Mouse (Mus musculus) neural tube, embryonic 15.5 days (tissue): ENCODE results near the gene Ap3b1. TPM values are rescaled to one million over a fixed set of nuclear protein-coding genes. Genes with fewer than 3 reads are reported as not detected.
"Not testable (repeated sequence)": the region's sequence is repeated elsewhere in the genome, so short reads cannot be mapped to it uniquely, and the experiment has no call there.

Experiments used
- ATAC-seq: fragments of 200-750 bp; cut with Nextera tagmentation; 2 replicates; pipeline ENCODE4 v1.8.0; 2017; ENCODE audit warnings: mild to moderate bottlenecking, moderate TSS enrichment, moderate library complexity; ENCODE audit not compliant: low FRiP score
- H3K27ac ChIP-seq: fragments of 300-500 bp; sonication (generic); replicated peaks from 2 replicates; pipeline ENCODE4 v1.5.1; 2015; ENCODE audit warnings: mild to moderate bottlenecking, inconsistent platforms
- H3K27me3 ChIP-seq: fragments of 300-500 bp; sonication (generic); replicated peaks from 2 replicates; pipeline ENCODE4 v1.6.1; 2015; ENCODE audit warnings: inconsistent platforms
- H3K36me3 ChIP-seq: fragments of 300-500 bp; sonication (generic); 2 replicates; pipeline ENCODE4 v1.6.1; 2015; ENCODE audit warnings: inconsistent platforms
- H3K4me1 ChIP-seq: fragments of 300-500 bp; sonication (generic); 2 replicates; pipeline ENCODE4 v1.6.1; 2015; ENCODE audit warnings: inconsistent platforms
- H3K4me2 ChIP-seq: fragments of 300-500 bp; sonication (generic); 2 replicates; pipeline ENCODE4 v1.6.1; 2015; ENCODE audit warnings: inconsistent platforms, mild to moderate bottlenecking, moderate library complexity
- H3K4me3 ChIP-seq: fragments of 300-500 bp; sonication (generic); replicated peaks from 2 replicates; pipeline ENCODE4 v1.5.1; 2015; ENCODE audit warnings: mild to moderate bottlenecking, inconsistent platforms
- H3K9ac ChIP-seq: fragments of 300-500 bp; sonication (generic); replicated peaks from 2 replicates; pipeline ENCODE4 v1.6.1; 2015; ENCODE audit warnings: mild to moderate bottlenecking, inconsistent platforms
- H3K9me3 ChIP-seq: fragments of 300-500 bp; sonication (generic); replicated peaks from 2 replicates; pipeline ENCODE4 v1.6.1; 2016; ENCODE audit warnings: inconsistent platforms
- WGBS: fragments of 180-500 bp; shearing (Covaris S2); methylation state at CpG from one replicate; pipeline ENCODE4 v1.1.7; 2015; ENCODE audit warnings: mixed read lengths; 5-methylcytosine and 5-hydroxymethylcytosine counted together
- polyA plus RNA-seq: library from polyadenylated mRNA; unstranded; fragments of >200 nt; fragmentation: Nextera tagmentation; extraction: Ambion mirVana; gene quantifications from 2 replicates; pipeline ENCODE4 v1.2.1, GENCODE M21; 2015

Ap3b1 gene
- polyA plus RNA-seq, 1 experiment from 2014 or later: 27.1 TPM

GRCm38 (mm10) chr13:94354584-94354983, 4.2 kb upstream of the Ap3b1 start:
- Histone ChIP-seq H3K36me3 (no peaks in the 10 kb centered on the region), H3K4me2 (no peak overlapping the region), H3K9ac (no peak overlapping the region), H3K4me3 (no peak overlapping the region), H3K4me1 (peaks cover 11% of the 10 kb centered on the region), H3K27me3 (no peaks in the 10 kb centered on the region), H3K27ac (no peak overlapping the region), H3K9me3 (no peaks in the 10 kb centered on the region)
- ATAC-seq: no peak
- WGBS: 85% methylated on average over 3 of the region's 3 CpGs

DNA sequence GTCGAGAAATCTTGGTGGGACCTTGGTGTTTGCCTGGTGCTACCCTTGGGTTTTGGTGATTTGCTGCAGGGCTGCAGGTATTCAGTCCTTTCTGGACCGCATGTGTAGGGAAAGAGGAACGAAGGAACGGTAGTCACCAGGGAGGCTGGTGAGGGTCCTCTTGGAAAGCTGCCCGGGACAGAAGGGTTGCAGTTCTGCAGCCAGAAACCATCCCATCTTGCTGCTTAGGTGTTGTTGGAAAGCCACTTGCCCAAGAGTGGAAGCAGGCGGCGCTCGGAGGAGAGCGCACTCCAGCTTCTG, 709 bp upstream of the Ap3b1 start:
- ATAC-seq: peak; percentile 42; the same call in 1 of the 2 replicates
- Histone ChIP-seq H3K4me3 (peak overlapping the region; percentile 84), H3K36me3 (no peaks in the 10 kb centered on the region), H3K4me1 (peaks cover 20% of the 10 kb centered on the region), H3K9me3 (no peaks in the 10 kb centered on the region), H3K27me3 (no peaks in the 10 kb centered on the region), H3K4me2 (peak overlapping the region; percentile 80), H3K9ac (peak overlapping the region; percentile 75), H3K27ac (peak overlapping the region; percentile 84)
- under 1% methylated on average over 9 of the region's 9 CpGs for WGBS

- no peaks in the 10 kb centered on the region for H3K36me3 ChIP-seq
- ATAC-seq: no peak; the same call in 1 of the 2 replicates
- H3K27me3 ChIP-seq: no peaks in the 10 kb centered on the region
- H3K4me2 ChIP-seq: peak overlapping the region; percentile 80
- peaks cover 20% of the 10 kb centered on the region for H3K4me1 ChIP-seq
- no peaks in the 10 kb centered on the region for H3K9me3 ChIP-seq
- peak overlapping the region; percentile 84 for H3K4me3 ChIP-seq
- H3K27ac ChIP-seq: peak overlapping the region; percentile 84
- peak overlapping the region; percentile 75 for H3K9ac ChIP-seq
- 20% methylated on average over 22 of the region's 25 CpGs for WGBS
These were observed 641 bp downstream of the Ap3b1 start for GRCm38 (mm10) chr13:94359282-94359920.

GRCm38 (mm10) chr13:94361013-94361580, 2.3 kb downstream of the Ap3b1 start:
- H3K4me3 ChIP-seq, H3K9ac ChIP-seq, H3K27ac ChIP-seq, H3K36me3 ChIP-seq, H3K4me2 ChIP-seq, ATAC-seq, H3K27me3 ChIP-seq, H3K9me3 ChIP-seq: not testable (repeated sequence)
- 95% methylated on average over 10 of the region's 10 CpGs for WGBS
- H3K4me1 ChIP-seq: peaks cover 20% of the 10 kb centered on the region

DNA sequence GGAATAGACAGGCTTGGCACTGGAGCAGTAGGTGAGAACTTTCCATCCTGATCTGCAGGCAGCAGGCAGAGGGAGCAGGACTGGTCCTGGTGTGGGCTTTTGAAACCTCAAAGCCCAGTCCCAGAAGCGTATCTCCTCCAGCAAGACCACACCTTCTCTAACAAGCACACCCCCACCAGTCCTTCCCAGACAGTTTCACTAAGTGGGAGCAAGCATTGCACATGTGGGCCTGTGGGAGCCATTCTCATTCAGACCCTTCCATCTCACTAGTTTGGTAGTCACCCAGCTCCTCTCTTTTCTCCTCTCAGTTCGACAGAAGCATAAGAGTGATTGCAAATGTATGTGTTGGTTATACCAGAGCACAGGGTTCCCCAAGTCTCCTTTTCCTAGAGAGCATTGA, 5.6 kb downstream of the Ap3b1 start:
- no peak overlapping the region for H3K4me3 ChIP-seq
- no peaks in the 10 kb centered on the region for H3K27me3 ChIP-seq
- no peak overlapping the region for H3K27ac ChIP-seq
- no peak for ATAC-seq
- H3K9ac ChIP-seq: no peak overlapping the region
- H3K36me3 ChIP-seq: no peaks in the 10 kb centered on the region
- WGBS: 77% methylated on average over 2 of the region's 2 CpGs
- no peaks in the 10 kb centered on the region for H3K9me3 ChIP-seq
- no peak overlapping the region for H3K4me2 ChIP-seq
- H3K4me1 ChIP-seq: peaks cover 11% of the 10 kb centered on the region

GRCm38 (mm10) chr13:94365108-94365907, 6.5 kb downstream of the Ap3b1 start:
- no peaks in the 10 kb centered on the region for H3K36me3 ChIP-seq
- ATAC-seq: no peak
- no peaks in the 10 kb centered on the region for H3K9me3 ChIP-seq
- WGBS: 40% methylated on average over 13 of the region's 13 CpGs
- H3K4me1 ChIP-seq: peaks cover 5% of the 10 kb centered on the region; the same call in 1 of the 2 replicates
- no peak overlapping the region for H3K9ac ChIP-seq
- H3K4me2 ChIP-seq: no peak overlapping the region
- no peaks in the 10 kb centered on the region for H3K27me3 ChIP-seq
- no peak overlapping the region for H3K4me3 ChIP-seq
- H3K27ac ChIP-seq: no peak overlapping the region

DNA sequence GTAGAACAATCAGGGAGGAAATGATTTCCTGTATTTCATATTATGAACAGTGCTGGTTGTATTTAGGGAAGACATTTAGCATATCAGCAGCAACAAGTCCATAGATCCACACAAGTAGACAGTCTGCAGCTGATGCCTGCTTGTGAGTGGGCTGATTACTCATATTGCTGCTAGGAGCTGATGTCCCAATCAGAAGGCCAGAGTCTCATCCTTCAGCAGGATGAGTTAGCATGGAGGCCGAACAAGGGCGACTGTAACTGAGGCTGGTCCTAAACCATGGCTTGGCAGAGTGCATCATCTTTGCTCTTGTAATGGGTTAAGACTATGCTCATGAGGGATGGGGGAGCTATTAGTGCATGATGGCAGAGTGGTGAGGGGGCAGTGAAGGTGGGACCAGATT, 9.1 kb downstream of the Ap3b1 start:
- ATAC-seq: no peak
- Histone ChIP-seq H3K9me3 (no peaks in the 10 kb centered on the region), H3K4me3 (no peak overlapping the region), H3K27ac (no peak overlapping the region), H3K9ac (no peak overlapping the region), H3K27me3 (no peaks in the 10 kb centered on the region), H3K4me2 (no peak overlapping the region), H3K4me1 (no peaks in the 10 kb centered on the region), H3K36me3 (no peaks in the 10 kb centered on the region)
- 93% methylated on average over 2 of the region's 2 CpGs for WGBS

GRCm38 (mm10) chr13:94370521-94370920, 11.8 kb downstream of the Ap3b1 start:
- no peak overlapping the region for H3K9ac ChIP-seq
- WGBS: 91% methylated on average over 10 of the region's 10 CpGs
- no peaks in the 10 kb centered on the region for H3K27me3 ChIP-seq
- no peak overlapping the region for H3K27ac ChIP-seq
- no peak overlapping the region for H3K4me3 ChIP-seq
- no peak overlapping the region for H3K4me2 ChIP-seq
- no peak for ATAC-seq
- H3K36me3 ChIP-seq: no peaks in the 10 kb centered on the region
- H3K4me1 ChIP-seq: 0 out of 2 replicates have a peak, but pooled peaks cover under 1% of the 10 kb centered on the region
- H3K9me3 ChIP-seq: no peaks in the 10 kb centered on the region

DNA sequence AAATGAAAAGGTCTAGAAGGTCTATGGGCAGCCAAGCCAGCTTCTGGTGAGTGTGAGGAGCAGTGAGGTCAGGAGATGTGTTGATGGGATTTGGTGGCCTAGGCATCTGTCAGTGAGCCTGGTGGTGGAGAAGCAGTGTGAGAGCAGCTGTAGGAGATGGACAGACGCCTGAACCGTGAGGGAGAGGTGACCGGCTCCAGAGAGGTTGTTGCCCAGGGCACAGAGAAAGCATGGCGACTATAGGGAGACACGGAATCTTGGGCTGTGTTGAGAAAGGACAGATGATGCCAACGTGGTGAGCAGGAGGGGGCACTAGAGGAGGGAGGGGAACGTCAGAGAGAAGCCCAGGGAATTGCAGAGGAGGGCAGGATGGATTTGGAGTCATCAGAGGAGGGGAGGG, 13.3 kb downstream of the Ap3b1 start:
- Histone ChIP-seq H3K4me2 (no peak overlapping the region), H3K4me3 (no peak overlapping the region), H3K9me3 (no peaks in the 10 kb centered on the region), H3K9ac (no peak overlapping the region), H3K27me3 (no peaks in the 10 kb centered on the region), H3K27ac (no peak overlapping the region), H3K36me3 (no peaks in the 10 kb centered on the region), H3K4me1 (0 out of 2 replicates have a peak, but pooled peaks cover 2% of the 10 kb centered on the region)
- WGBS: 71% methylated on average over 7 of the region's 7 CpGs
- ATAC-seq: no peak

DNA sequence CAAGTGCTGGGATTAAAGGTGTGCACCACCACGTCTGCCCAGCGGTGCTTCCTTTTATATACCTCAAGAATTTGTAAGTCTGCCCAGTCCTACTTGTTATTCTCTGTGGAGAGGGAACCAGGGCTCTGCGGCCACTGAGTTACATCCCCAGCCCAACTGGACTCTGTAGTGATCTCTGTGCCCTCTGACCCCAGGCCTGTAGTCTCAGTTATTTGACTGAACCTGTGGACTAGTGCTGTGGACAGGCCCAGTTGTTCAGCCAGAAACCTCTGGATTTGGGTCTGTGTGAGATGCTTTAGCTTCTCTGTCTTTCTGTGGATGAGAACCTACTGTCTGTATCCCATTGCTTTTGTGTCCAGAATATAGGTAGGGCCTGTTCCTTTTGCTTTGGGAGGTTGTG, 15.4 kb downstream of the Ap3b1 start:
- no peak overlapping the region for H3K4me2 ChIP-seq
- no peak for ATAC-seq
- H3K4me3 ChIP-seq: no peak overlapping the region
- no peaks in the 10 kb centered on the region for H3K27me3 ChIP-seq
- no peaks in the 10 kb centered on the region for H3K36me3 ChIP-seq
- 96% methylated on average over 3 of the region's 3 CpGs for WGBS
- H3K27ac ChIP-seq: no peak overlapping the region
- H3K9ac ChIP-seq: no peak overlapping the region
- H3K9me3 ChIP-seq: no peaks in the 10 kb centered on the region
- peaks cover 7% of the 10 kb centered on the region; the same call in 1 of the 2 replicates for H3K4me1 ChIP-seq

DNA sequence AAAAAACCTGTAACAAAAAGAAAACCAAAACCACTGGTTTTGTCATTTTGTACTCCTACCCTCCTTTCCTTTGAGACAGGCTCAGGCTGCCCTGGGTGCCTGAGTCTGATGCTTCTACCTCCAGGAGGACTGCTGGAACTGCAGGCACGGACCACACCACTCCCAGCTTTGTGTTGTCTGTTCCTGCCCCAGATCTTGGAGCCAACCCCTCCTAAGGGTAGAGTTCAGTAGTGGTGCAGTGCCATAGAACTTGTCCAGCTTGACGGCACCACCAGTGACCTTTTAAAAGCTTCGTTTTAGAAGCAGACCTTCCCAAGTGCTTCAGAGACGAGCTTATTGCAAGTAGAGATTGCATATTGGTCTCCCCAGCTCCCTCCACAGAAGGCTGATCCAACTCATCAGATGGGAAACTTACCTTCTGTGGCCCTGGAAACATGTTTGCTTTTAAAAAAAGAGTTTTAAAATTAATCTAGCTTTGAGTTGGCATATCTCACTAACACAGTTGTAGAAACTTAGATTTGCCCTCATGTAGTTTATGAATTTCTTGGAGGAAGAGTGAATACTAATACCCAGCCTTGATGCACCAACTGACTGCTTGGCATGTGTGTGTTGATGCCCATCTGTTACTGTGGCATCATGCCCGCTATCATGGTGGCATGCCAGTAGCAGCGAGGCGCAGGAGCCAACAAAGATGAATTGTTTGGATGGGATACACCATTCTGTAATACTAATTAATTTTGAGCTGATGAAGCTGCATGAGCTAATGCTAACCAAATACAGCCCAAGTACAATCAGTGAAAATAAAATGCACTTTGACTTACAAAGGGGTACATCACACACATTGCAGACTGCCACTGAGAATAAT, 17.0 kb downstream of the Ap3b1 start:
- H3K4me1 ChIP-seq: peaks cover 8% of the 10 kb centered on the region; the same call in 1 of the 2 replicates
- no peak overlapping the region for H3K9ac ChIP-seq
- H3K27ac ChIP-seq: peak overlapping the region; percentile 54
- H3K4me3 ChIP-seq: no peak overlapping the region
- H3K36me3 ChIP-seq: no peaks in the 10 kb centered on the region
- WGBS: 65% methylated on average over 7 of the region's 7 CpGs
- ATAC-seq: peak; percentile 72
- H3K27me3 ChIP-seq: no peaks in the 10 kb centered on the region
- H3K9me3 ChIP-seq: no peaks in the 10 kb centered on the region
- no peak overlapping the region for H3K4me2 ChIP-seq
